Mouse (Mus musculus) erythroblast, embryonic 14.5 days (primary cell): Measurements from ENCODE around the gene Cacna1c. TPM values are rescaled to one million over a fixed set of nuclear protein-coding genes. Genes with fewer than 3 reads are reported as not detected.

Experiments
- H3K27me3 ChIP-seq: 2 replicates; pipeline ENCODE4 v1.6.1; 2012; ENCODE audit warnings: inconsistent platforms; ENCODE audit not compliant: control insufficient read depth
- H3K36me3 ChIP-seq: 2 replicates; pipeline ENCODE4 v1.6.1; 2012; ENCODE audit warnings: mild to moderate bottlenecking, inconsistent platforms; ENCODE audit not compliant: control insufficient read depth
- H3K4me1 ChIP-seq: 2 replicates; pipeline ENCODE4 v1.6.1; 2012; ENCODE audit warnings: inconsistent platforms; ENCODE audit not compliant: control insufficient read depth
- H3K4me3 ChIP-seq: replicated peaks from 2 replicates; pipeline ENCODE3; 2012; ENCODE audit warnings: moderate library complexity, mild to moderate bottlenecking, inconsistent platforms
- H3K9me3 ChIP-seq: 2 replicates; pipeline ENCODE4 v1.6.1; 2012; ENCODE audit warnings: low read length, inconsistent platforms, mixed read lengths; ENCODE audit not compliant: control insufficient read depth
- GATA1 ChIP-seq: IDR thresholded peaks from 2 replicates; pipeline ENCODE4 v1.6.1; 2012; ENCODE audit warnings: low read length, inconsistent platforms, mixed read lengths
- TAL1 ChIP-seq: IDR thresholded peaks from 3 replicates; pipeline ENCODE4 v1.6.1; 2012; ENCODE audit warnings: low read length, inconsistent platforms, mixed read lengths
- polyA plus RNA-seq: library from polyadenylated mRNA; stranded (reverse); fragments of >175 nt; gene quantifications from 2 replicates; pipeline ENCODE4 v1.2.3, GENCODE M21; 2012

Gene Cacna1c
- polyA plus RNA-seq, 1 experiment, result 0.14 TPM

- 0 out of 2 replicates have a peak, but pooled peaks cover 2% of the 10 kb centered on the region for H3K27me3 ChIP-seq
- no peak overlapping the region for H3K4me3 ChIP-seq
- no peaks in the 10 kb centered on the region for H3K9me3 ChIP-seq
- TF ChIP-seq TAL1 (no peak), GATA1 (no peak)
- H3K4me1 ChIP-seq, result peaks cover 2% of the 10 kb centered on the region; the same call in 1 of the 2 replicates
- no peaks in the 10 kb centered on the region for H3K36me3 ChIP-seq
Observed at GRCm38 (mm10) chr6:118984181-118984901, 211.9 kb downstream of the Cacna1c start.

- Histone ChIP-seq H3K36me3 (no peaks in the 10 kb centered on the region), H3K4me1 (peaks cover 2% of the 10 kb centered on the region; the same call in 1 of the 2 replicates), H3K27me3 (no peaks in the 10 kb centered on the region), H3K9me3 (no peaks in the 10 kb centered on the region), H3K4me3 (no peak overlapping the region)
- no peak for TF ChIP-seq GATA1
- TF ChIP-seq TAL1, result no peak
Observed at GRCm38 (mm10) chr6:118983471-118984040, 212.7 kb downstream of the Cacna1c start.

GRCm38 (mm10) chr6:118980265-118980664 lies 216.0 kb downstream of the Cacna1c start:
- H3K36me3 ChIP-seq, result no peaks in the 10 kb centered on the region
- no peak overlapping the region for H3K4me3 ChIP-seq
- H3K9me3 ChIP-seq, result no peaks in the 10 kb centered on the region
- no peak for TF ChIP-seq GATA1
- no peak for TF ChIP-seq TAL1
- no peaks in the 10 kb centered on the region for H3K27me3 ChIP-seq
- H3K4me1 ChIP-seq, result peaks cover 2% of the 10 kb centered on the region; the same call in 1 of the 2 replicates

GRCm38 (mm10) chr6:118977443-118978271 lies 218.6 kb downstream of the Cacna1c start:
- Histone ChIP-seq H3K4me3 (no peak overlapping the region), H3K27me3 (no peaks in the 10 kb centered on the region), H3K36me3 (no peaks in the 10 kb centered on the region), H3K9me3 (no peaks in the 10 kb centered on the region), H3K4me1 (peaks cover 6% of the 10 kb centered on the region)
- TF ChIP-seq TAL1 (no peak), GATA1 (no peak)

GRCm38 (mm10) chr6:118976617-118977016 lies 219.6 kb downstream of the Cacna1c start:
- H3K4me3 ChIP-seq, result no peak overlapping the region
- no peaks in the 10 kb centered on the region for H3K36me3 ChIP-seq
- TF ChIP-seq TAL1 (no peak), GATA1 (no peak)
- H3K4me1 ChIP-seq, result peaks cover 8% of the 10 kb centered on the region
- H3K9me3 ChIP-seq, result no peaks in the 10 kb centered on the region
- no peaks in the 10 kb centered on the region for H3K27me3 ChIP-seq

- no peak overlapping the region for H3K4me3 ChIP-seq
- H3K36me3 ChIP-seq, result no peaks in the 10 kb centered on the region
- peaks cover 1% of the 10 kb centered on the region for H3K27me3 ChIP-seq
- peaks cover 8% of the 10 kb centered on the region for H3K4me1 ChIP-seq
- H3K9me3 ChIP-seq, result no peaks in the 10 kb centered on the region
- TF ChIP-seq GATA1 (no peak), TAL1 (no peak)
Observed at GRCm38 (mm10) chr6:118971844-118972531, 224.2 kb downstream of the Cacna1c start.

GRCm38 (mm10) chr6:118968776-118969175 lies 227.4 kb downstream of the Cacna1c start:
- no peak for TF ChIP-seq GATA1
- TF ChIP-seq TAL1, result no peak
- H3K9me3 ChIP-seq, result no peaks in the 10 kb centered on the region
- H3K4me1 ChIP-seq, result peaks cover 6% of the 10 kb centered on the region
- H3K27me3 ChIP-seq, result peaks cover 4% of the 10 kb centered on the region
- H3K4me3 ChIP-seq, result no peak overlapping the region
- no peaks in the 10 kb centered on the region for H3K36me3 ChIP-seq

GRCm38 (mm10) chr6:118966904-118967303 lies 229.3 kb downstream of the Cacna1c start:
- H3K36me3 ChIP-seq, result no peaks in the 10 kb centered on the region
- no peaks in the 10 kb centered on the region for H3K4me1 ChIP-seq
- H3K4me3 ChIP-seq, result no peak overlapping the region
- H3K9me3 ChIP-seq, result no peaks in the 10 kb centered on the region
- TF ChIP-seq GATA1 (no peak), TAL1 (no peak)
- peaks cover 4% of the 10 kb centered on the region for H3K27me3 ChIP-seq
